Comparison of ENCODE assay signal across 10 mouse cellular contexts in genomic region chr8:113873446-113874120, GRCm38 (mm10). TPM values are rescaled to one million over a fixed set of nuclear protein-coding genes. Genes with fewer than 3 reads are reported as not detected.
DNase-seq lines count a peak whose midpoint lies in the region; ATAC-seq lines count a peak whose summit lies in the region.
"Had no signal": no experiment of that assay in that cellular context is flagged by ENCODE, and none has a peak within 500 bp of the region (broad histone marks: within the 10 kb centered on the region; RNA-seq: fewer than 3 reads in every experiment).

No protein-coding gene starts in this region.

- no peak for ATAC-seq in megakaryocyte, adult 5-6 weeks (ENCODE audit: poor library complexity, severe bottlenecking)
- no peak for ATAC-seq in megakaryocyte-erythroid progenitor cell, adult 5-6 weeks (replicated peaks; ENCODE audit: low FRiP score, low TSS enrichment, poor library complexity, severe bottlenecking)

- DNase-seq in gastrocnemius, postnatal 10 days: peak; percentile 13
- no peak for DNase-seq in gastrocnemius, adult 18-20 months (ENCODE audit: low spot score)
- peak; percentile 85 for DNase-seq in cerebellum, adult 8-10 months
- peak; percentile 88 to 90 for DNase-seq in layer of hippocampus, adult 8-10 months (ENCODE audit: low spot score in 2 of 2)
- DNase-seq in right cerebral cortex, adult 18-20 months: peak; percentile 89
- no peak for DNase-seq in ovary, adult 18-20 months (ENCODE audit: low spot score)

RNA-seq across cellular contexts. Expression of gene Adamts18, which starts 25.0 kb away (rescaled TPM):
- under 1 TPM; 0.47 to 0.97 TPM for total RNA-seq in gastrocnemius, postnatal 10 days (2021)
- total RNA-seq in gastrocnemius, adult 18-20 months (2021): not detected
- under 1 TPM; 0.48 to 0.91 (median 0.73) TPM for total RNA-seq in layer of hippocampus, adult 8-10 months (2022)
- total RNA-seq in megakaryocyte, adult 5-6 weeks (2015): not detected in 2 replicates
- total RNA-seq in megakaryocyte, adult 5-6 weeks (2017): 0.07 TPM in 1 of 2 replicates, not detected in the other
- not detected in 2 replicates for total RNA-seq in megakaryocyte-erythroid progenitor cell, adult 5-6 weeks (2014; fragmentation: Nextera tagmentation)
- total RNA-seq in megakaryocyte-erythroid progenitor cell, adult 5-6 weeks (2017): not detected in 2 replicates
- total RNA-seq: heart, postnatal 36 days; neutrophil, adult 5-6 weeks had no signal

Comparison
In these comparisons a context has a peak if more than half of its experiments do, and no peak if none do; other contexts are left out.
1. DNase-seq: peak in gastrocnemius, postnatal 10 days (single experiment), cerebellum, adult 8-10 months (single experiment), layer of hippocampus, adult 8-10 months (2 of 2) and right cerebral cortex, adult 18-20 months (single experiment); none in gastrocnemius, adult 18-20 months (single experiment) and ovary, adult 18-20 months (single experiment).